Mouse (Mus musculus): ENCODE data around the gene 2210010C04Rik. TPM values are rescaled to one million over a fixed set of nuclear protein-coding genes. Genes with fewer than 3 reads are reported as not detected.

Gene 2210010C04Rik
- polyA plus RNA-seq, 1 experiment: 2,021 TPM

DNA sequence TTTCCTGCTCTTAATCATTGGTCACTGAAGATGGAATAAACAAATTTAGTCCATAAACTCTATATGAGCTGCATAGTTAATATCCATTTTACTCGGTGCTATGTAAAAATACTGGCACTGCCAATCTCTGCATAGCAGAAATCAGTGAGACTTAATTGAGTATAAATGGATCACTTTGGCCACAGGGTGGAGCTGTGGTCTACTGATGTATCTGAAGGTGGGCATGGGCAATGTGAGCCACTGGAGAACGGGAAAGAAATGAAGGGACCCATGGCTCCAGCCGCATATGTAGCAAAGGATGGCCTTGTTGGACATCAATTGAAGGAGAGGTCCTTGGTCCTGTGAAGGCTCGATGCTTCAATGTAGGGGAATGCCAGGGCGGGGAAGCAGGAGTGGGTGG is 25.8 kb upstream of the 2210010C04Rik start:
- DNase-seq (ENCODE audit: low read depth in 1 of 2, low spot score in 2 of 2): no peak
- WGBS: 70% methylated on average over 5 of the region's 5 CpGs

DNA sequence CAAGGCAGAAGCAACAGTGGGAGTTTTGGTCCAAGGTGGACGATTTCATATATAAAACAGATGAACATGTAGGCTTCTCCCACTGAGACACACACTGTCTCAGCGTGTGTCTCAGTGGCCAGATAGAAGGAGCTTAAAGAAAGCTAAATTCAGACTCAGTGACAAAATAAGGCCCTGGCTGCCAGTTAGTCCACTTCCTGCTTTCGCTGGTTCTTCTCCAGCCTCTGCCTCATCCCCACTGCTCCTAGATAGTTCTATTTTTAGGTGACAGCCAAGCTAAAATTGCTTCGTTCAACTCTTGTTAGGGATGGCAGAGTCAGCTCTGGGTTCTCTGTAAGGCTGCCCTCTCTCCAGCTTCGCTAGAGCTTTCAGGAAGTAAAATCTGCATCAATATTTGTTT is 22.3 kb upstream of the 2210010C04Rik start:
- no peaks in the 10 kb centered on the region; the same call in 1 of the 2 replicates for H3K4me1 ChIP-seq (ENCODE audit: control insufficient read depth, insufficient read depth, insufficient read length)
- H3K27ac ChIP-seq (ENCODE audit: insufficient read depth, low read length): no peak overlapping the region
- no peaks in the 10 kb centered on the region for H3K27me3 ChIP-seq (ENCODE audit: control insufficient read depth, insufficient read depth, low read length)
- DNase-seq (ENCODE audit: low read depth in 1 of 2, low spot score in 2 of 2): no peak
- TF ChIP-seq CTCF (IDR thresholded peaks at IDR 0.05; ENCODE audit: extremely low read depth, insufficient read depth, insufficient read length, insufficient replicate concordance): no peak
- TF ChIP-seq POLR2A (IDR thresholded peaks at IDR 0.05; ENCODE audit: low read depth, low read length): no peak
- H3K4me3 ChIP-seq (ENCODE audit: extremely low read depth, insufficient read depth, insufficient read length): no peak overlapping the region
- 45% methylated on average over 5 of the region's 5 CpGs for WGBS
- no peaks in the 10 kb centered on the region for H3K36me3 ChIP-seq (ENCODE audit: control insufficient read depth, insufficient read depth, low read length)

More for the DNA sequence above, 25.8 kb upstream of the 2210010C04Rik start:
- Histone ChIP-seq H3K36me3 (ENCODE audit: control insufficient read depth, insufficient read depth, low read length) (no peaks in the 10 kb centered on the region), H3K4me3 (ENCODE audit: extremely low read depth, insufficient read depth, insufficient read length) (no peak overlapping the region), H3K4me1 (ENCODE audit: control insufficient read depth, insufficient read depth, insufficient read length) (no peaks in the 10 kb centered on the region), H3K27me3 (ENCODE audit: control insufficient read depth, insufficient read depth, low read length) (no peaks in the 10 kb centered on the region), H3K27ac (ENCODE audit: insufficient read depth, low read length) (no peak overlapping the region)
- TF ChIP-seq POLR2A (IDR thresholded peaks at IDR 0.05; ENCODE audit: low read depth, low read length) (no peak), CTCF (IDR thresholded peaks at IDR 0.05; ENCODE audit: extremely low read depth, insufficient read depth, insufficient read length, insufficient replicate concordance) (no peak)

- TF ChIP-seq CTCF (IDR thresholded peaks at IDR 0.05; ENCODE audit: extremely low read depth, insufficient read depth, insufficient read length, insufficient replicate concordance) (peak; percentile 11; the same call in 1 of the 2 replicates), POLR2A (IDR thresholded peaks at IDR 0.05; ENCODE audit: low read depth, low read length) (no peak)
- WGBS: 11% methylated on average over 2 of the region's 2 CpGs
- Histone ChIP-seq H3K4me3 (ENCODE audit: extremely low read depth, insufficient read depth, insufficient read length) (no peak overlapping the region), H3K27me3 (ENCODE audit: control insufficient read depth, insufficient read depth, low read length) (no peaks in the 10 kb centered on the region), H3K36me3 (ENCODE audit: control insufficient read depth, insufficient read depth, low read length) (no peaks in the 10 kb centered on the region), H3K27ac (ENCODE audit: insufficient read depth, low read length) (no peak overlapping the region), H3K4me1 (ENCODE audit: control insufficient read depth, insufficient read depth, insufficient read length) (no peaks in the 10 kb centered on the region; the same call in 1 of the 2 replicates)
- peak; percentile 9 to 28 for DNase-seq (ENCODE audit: low read depth in 1 of 2, low spot score in 2 of 2)
Observed at GRCm38 (mm10) chr6:41055581-41055980, 20.3 kb upstream of the 2210010C04Rik start.

DNA sequence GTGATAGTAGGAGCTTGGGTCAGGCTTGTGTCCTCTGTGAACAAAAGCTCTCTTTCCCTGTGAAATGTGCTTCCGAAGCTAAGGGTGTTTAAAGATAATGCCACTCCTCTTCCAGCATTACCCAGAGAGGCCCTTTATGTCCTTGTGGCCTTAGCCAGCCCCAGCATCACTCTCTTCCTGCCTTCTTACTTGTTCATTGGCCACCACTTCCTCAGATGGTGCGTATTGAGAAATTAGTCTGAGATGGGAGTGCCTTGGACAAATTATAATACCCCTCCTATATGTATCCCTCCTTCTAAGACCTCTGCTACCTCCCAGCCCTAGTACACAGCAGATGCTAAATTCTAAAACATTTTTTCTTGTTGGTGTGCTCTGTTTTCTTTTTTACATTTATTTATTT is 19.1 kb upstream of the 2210010C04Rik start:
- 88% methylated on average over 2 of the region's 2 CpGs for WGBS
- Histone ChIP-seq H3K4me3 (ENCODE audit: extremely low read depth, insufficient read depth, insufficient read length) (no peak overlapping the region), H3K4me1 (ENCODE audit: control insufficient read depth, insufficient read depth, insufficient read length) (no peaks in the 10 kb centered on the region; the same call in 1 of the 2 replicates), H3K27me3 (ENCODE audit: control insufficient read depth, insufficient read depth, low read length) (no peaks in the 10 kb centered on the region), H3K27ac (ENCODE audit: insufficient read depth, low read length) (no peak overlapping the region), H3K36me3 (ENCODE audit: control insufficient read depth, insufficient read depth, low read length) (no peaks in the 10 kb centered on the region)
- TF ChIP-seq CTCF (IDR thresholded peaks at IDR 0.05; ENCODE audit: extremely low read depth, insufficient read depth, insufficient read length, insufficient replicate concordance) (no peak), POLR2A (IDR thresholded peaks at IDR 0.05; ENCODE audit: low read depth, low read length) (no peak)
- DNase-seq (ENCODE audit: low read depth in 1 of 2, low spot score in 2 of 2): no peak

DNA sequence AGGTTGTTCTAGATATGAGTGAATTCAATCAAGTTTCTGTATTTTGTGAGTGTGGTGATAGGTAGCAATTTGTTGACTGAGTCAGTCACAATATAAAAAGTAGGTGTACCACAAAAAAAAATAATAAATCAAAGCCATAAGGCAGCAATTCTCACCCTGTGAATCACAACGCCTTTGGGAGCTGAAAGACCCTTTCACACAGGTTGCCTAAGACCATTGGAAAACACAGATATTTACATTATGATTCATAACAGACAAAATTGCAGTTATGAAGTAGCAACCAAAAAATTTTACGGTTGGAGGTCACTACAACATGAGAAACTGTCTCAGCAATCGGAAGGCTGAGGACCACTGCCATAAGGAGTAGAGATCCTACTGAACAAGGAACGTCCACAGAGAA is 16.5 kb upstream of the 2210010C04Rik start:
- no peak for TF ChIP-seq CTCF (IDR thresholded peaks at IDR 0.05; ENCODE audit: extremely low read depth, insufficient read depth, insufficient read length, insufficient replicate concordance)
- TF ChIP-seq POLR2A (IDR thresholded peaks at IDR 0.05; ENCODE audit: low read depth, low read length): no peak
- Histone ChIP-seq H3K4me1 (ENCODE audit: control insufficient read depth, insufficient read depth, insufficient read length) (no peaks in the 10 kb centered on the region; the same call in 1 of the 2 replicates), H3K27ac (ENCODE audit: insufficient read depth, low read length) (no peak overlapping the region), H3K36me3 (ENCODE audit: control insufficient read depth, insufficient read depth, low read length) (no peaks in the 10 kb centered on the region), H3K27me3 (ENCODE audit: control insufficient read depth, insufficient read depth, low read length) (no peaks in the 10 kb centered on the region), H3K4me3 (ENCODE audit: extremely low read depth, insufficient read depth, insufficient read length) (no peak overlapping the region)
- 87% methylated on average over 4 of the region's 4 CpGs for WGBS
- DNase-seq (ENCODE audit: low read depth in 1 of 2, low spot score in 2 of 2): no peak

DNA sequence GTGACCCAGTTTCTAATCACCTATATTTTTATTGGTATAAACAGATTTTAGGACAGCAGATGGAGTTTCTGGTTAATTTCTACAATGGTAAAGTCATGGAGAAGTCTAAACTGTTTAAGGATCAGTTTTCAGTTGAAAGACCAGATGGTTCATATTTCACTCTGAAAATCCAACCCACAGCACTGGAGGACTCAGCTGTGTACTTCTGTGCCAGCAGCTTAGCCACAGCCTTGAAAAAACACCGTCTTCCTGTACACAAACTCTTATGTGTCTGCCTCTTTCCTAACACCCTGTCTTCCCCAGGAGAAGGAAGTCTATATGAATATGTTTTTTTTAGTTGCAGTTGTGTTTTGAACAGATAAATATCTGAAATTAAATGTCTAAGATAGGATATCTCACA is 13.3 kb upstream of the 2210010C04Rik start:
- Histone ChIP-seq H3K4me1 (ENCODE audit: control insufficient read depth, insufficient read depth, insufficient read length) (no peaks in the 10 kb centered on the region; the same call in 1 of the 2 replicates), H3K4me3 (ENCODE audit: extremely low read depth, insufficient read depth, insufficient read length) (no peak overlapping the region), H3K27ac (ENCODE audit: insufficient read depth, low read length) (no peak overlapping the region), H3K27me3 (ENCODE audit: control insufficient read depth, insufficient read depth, low read length) (no peaks in the 10 kb centered on the region), H3K36me3 (ENCODE audit: control insufficient read depth, insufficient read depth, low read length) (no peaks in the 10 kb centered on the region)
- no peak for DNase-seq (ENCODE audit: low read depth in 1 of 2, low spot score in 2 of 2)
- TF ChIP-seq CTCF (IDR thresholded peaks at IDR 0.05; ENCODE audit: extremely low read depth, insufficient read depth, insufficient read length, insufficient replicate concordance) (no peak), POLR2A (IDR thresholded peaks at IDR 0.05; ENCODE audit: low read depth, low read length) (no peak)
- 18% methylated on average over 1 of the region's 1 CpGs for WGBS

- no peak for DNase-seq (ENCODE audit: low read depth in 1 of 2, low spot score in 2 of 2)
- Histone ChIP-seq H3K4me1 (ENCODE audit: control insufficient read depth, insufficient read depth, insufficient read length) (no peaks in the 10 kb centered on the region; the same call in 1 of the 2 replicates), H3K36me3 (ENCODE audit: control insufficient read depth, insufficient read depth, low read length) (no peaks in the 10 kb centered on the region), H3K4me3 (ENCODE audit: extremely low read depth, insufficient read depth, insufficient read length) (no peak overlapping the region), H3K27ac (ENCODE audit: insufficient read depth, low read length) (no peak overlapping the region), H3K27me3 (ENCODE audit: control insufficient read depth, insufficient read depth, low read length) (no peaks in the 10 kb centered on the region)
- 67% methylated on average over 1 of the region's 1 CpGs for WGBS
- no peak for TF ChIP-seq CTCF (IDR thresholded peaks at IDR 0.05; ENCODE audit: extremely low read depth, insufficient read depth, insufficient read length, insufficient replicate concordance)
- TF ChIP-seq POLR2A (IDR thresholded peaks at IDR 0.05; ENCODE audit: low read depth, low read length): no peak
Observed at GRCm38 (mm10) chr6:41047961-41048360, 12.7 kb upstream of the 2210010C04Rik start.

Data from spleen, adult 2 months (tissue).